Mouse (Mus musculus): ENCODE results near the gene Prss43.

DNA sequence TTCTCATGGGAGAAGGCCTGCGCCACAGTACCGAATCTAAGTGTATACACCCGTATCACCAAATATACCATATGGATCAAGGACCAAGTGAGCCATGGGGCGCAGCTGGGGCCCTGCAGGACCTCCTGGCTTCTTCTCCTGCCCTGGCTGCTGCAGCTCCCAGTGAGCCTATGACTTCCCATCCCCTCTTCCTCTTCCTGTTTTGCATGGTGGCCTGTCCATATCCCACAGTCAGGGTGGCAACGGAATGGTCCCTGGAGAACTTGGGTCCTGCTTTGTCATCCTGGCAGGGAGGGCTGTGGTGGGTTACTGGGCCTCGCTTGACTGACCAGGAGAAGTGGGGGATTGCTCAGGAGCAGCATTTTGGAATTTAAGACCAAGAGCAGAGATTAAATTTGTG lies 14.4 kb downstream of the Prss43 start:
- no peak for TF ChIP-seq CTCF (IDR thresholded peaks at IDR 0.05; ENCODE audit: control insufficient read depth, insufficient read depth, insufficient read length)
- TF ChIP-seq MAX (IDR thresholded peaks at IDR 0.05), result no peak
- TF ChIP-seq FOSL1 (IDR thresholded peaks at IDR 0.05; ENCODE audit: insufficient read depth, low read length, poor library complexity, severe bottlenecking), result no peak

Measured in C2C12 (cell line).